Mouse (Mus musculus) layer of hippocampus, postnatal 14 days (tissue): ENCODE results near the gene Hmgcll1. TPM values are rescaled to one million over a fixed set of nuclear protein-coding genes. Genes with fewer than 3 reads are reported as not detected.
A peak's percentile ranks its signal among the peaks of the same experiment; 100 is the strongest.
"Not testable (repeated sequence)": the region's sequence is repeated elsewhere in the genome, so short reads cannot be mapped to it uniquely, and the experiment has no call there.

Experiments
- DNase-seq, 2 experiments: peaks; one replicate each; pipeline ENCODE4 v3.0.0; 2021 to 2022; ENCODE audit warnings: low spot score in 2 of 2, mixed read lengths in 1 of 2
- total RNA-seq, 2 experiments: library from RNA; stranded (reverse); gene quantifications; 2 replicates each; pipeline ENCODE4 v1.2.3; 2021

Hmgcll1 gene
- total RNA-seq, 2 experiments from 2014 or later: 13.9 to 16.4 TPM

- peak in 1 of 2 experiments; percentile 18 for DNase-seq
Measured at GRCm38 (mm10) chr9:76043341-76043740, 28.7 kb downstream of the Hmgcll1 start.

DNA sequence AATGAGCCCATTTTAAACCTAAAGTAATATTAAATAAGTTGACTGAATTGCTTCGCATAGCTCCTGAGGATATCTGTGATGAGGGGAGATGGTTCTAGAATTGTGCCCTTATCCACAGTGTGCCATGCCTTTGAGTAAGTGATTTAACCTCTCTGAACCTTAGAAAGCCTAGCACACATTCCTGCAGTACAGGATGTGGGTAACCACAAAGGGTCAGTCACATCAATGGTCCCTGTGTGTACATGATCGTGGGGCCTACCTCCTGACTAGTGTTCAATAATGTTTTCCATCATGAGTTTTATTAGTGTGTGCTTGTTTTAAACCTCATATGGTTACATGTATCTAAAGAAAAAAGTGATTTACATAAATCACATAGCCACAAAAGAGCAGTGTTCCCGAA, 46.3 kb downstream of the Hmgcll1 start:
- no peak for DNase-seq

DNA sequence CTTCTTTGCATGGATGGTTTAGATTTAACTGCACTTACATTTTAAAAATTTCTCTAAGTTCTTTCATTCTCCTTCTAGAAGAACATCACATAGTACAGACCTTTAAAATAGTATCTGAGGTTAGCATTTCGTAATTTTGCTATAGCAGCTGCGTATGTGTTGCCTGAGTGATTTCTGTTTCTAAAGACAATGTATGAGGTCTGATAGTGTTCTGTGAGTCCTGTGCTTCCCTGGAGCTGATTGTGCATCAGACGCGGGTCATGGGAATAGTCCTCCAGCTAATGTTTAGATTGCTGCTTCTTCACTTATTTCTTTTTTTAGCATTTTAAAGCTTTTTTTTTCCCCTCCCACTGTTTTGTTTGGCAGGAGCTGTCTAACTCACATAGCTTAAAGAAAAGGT, 46.8 kb downstream of the Hmgcll1 start:
- no peak for DNase-seq

GRCm38 (mm10) chr9:76064164-76064563, 49.5 kb downstream of the Hmgcll1 start:
- no peak for DNase-seq

GRCm38 (mm10) chr9:76091561-76091960, 76.9 kb downstream of the Hmgcll1 start:
- no peak for DNase-seq

DNA sequence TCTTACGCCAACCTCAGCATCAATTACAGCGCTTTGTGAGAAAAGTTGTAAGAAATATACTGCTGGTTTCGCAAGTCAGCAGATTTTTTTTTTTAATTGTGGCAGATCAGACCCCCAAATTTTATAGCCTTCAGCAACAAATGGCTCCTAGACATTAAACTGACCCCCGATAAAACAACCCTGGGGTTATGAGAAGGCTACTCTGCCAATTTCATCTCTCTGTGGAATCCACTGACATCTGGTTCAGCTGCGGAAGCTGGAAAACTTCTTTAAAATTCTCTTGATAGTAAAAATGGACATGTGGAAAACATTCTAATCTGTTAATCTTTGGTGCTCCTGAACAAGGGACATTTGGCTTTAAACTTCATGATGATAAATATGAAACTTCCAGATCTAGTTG, 82.6 kb downstream of the Hmgcll1 start:
- DNase-seq: no peak

GRCm38 (mm10) chr9:76099981-76100380, 85.3 kb downstream of the Hmgcll1 start:
- DNase-seq: no peak

GRCm38 (mm10) chr9:76104416-76104815, 89.8 kb downstream of the Hmgcll1 start:
- not testable (repeated sequence) for DNase-seq

GRCm38 (mm10) chr9:76104846-76105245, 90.2 kb downstream of the Hmgcll1 start:
- no peak for DNase-seq

GRCm38 (mm10) chr9:76122888-76123287, 108.2 kb downstream of the Hmgcll1 start:
- peak; percentile 57 to 65 for DNase-seq

DNA sequence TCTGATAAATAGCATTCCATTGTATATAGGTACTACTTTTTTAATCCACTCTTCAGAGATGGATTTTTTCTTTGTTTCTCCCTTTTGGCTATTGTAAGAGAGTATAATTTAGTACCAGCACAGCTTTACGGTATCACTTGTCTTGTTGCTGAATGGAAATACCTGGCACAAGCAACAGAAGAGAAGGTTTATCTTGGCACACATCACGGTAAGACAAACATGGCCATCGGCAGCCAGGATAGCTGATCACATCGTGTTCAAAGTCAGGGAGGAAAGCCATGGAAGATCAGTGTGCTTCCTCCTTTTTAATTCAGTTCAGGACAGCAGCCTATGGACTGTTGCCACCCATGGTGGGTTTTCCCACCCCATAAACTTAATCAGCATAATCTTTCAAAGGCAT, 109.6 kb downstream of the Hmgcll1 start:
- no peak for DNase-seq

DNA sequence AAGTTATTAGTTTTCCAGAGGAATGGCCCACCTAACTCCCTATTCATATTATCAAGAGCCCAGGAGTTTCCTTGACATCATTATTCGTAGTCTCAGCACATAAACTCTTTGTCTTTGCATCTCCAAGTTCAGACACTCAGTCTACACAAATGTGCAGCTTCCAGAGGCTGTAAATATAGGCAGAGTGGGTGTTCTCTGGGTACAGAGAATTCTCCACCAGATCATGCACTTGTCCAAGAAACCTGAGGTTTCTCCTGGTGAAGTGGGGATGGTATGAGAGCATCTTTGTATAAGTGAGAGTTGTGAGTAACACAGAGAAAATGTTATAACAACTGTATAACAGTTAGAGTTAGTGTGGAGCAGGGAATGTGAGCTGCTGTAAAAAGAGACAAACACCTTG, 114.7 kb downstream of the Hmgcll1 start:
- no peak for DNase-seq

- no peak for DNase-seq
Measured at GRCm38 (mm10) chr9:76134042-76134441, 119.4 kb downstream of the Hmgcll1 start.

GRCm38 (mm10) chr9:76138378-76139109, 123.9 kb downstream of the Hmgcll1 start:
- peak in 1 of 2 experiments; percentile 10 for DNase-seq

DNA sequence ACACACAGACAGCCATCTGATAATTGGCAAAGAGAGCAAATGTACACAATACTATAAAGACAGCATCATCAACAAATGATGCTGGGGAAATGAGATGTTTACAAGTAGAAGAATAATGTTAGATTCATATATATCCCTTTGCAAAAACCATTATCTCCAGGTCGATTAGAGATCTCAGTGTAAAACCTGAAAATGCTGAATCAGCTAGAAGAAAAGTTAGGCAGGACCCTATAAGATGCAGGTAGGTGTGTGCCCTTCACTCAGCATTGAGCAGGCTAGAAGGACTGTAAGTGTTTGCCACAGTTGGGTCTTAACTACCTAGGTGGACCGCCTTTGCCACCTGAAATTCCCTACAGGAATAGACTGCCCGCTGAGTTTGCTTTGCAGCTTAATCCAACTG, 130.9 kb downstream of the Hmgcll1 start:
- DNase-seq: no peak

GRCm38 (mm10) chr9:76162446-76162845, 147.8 kb downstream of the Hmgcll1 start:
- no peak for DNase-seq

DNA sequence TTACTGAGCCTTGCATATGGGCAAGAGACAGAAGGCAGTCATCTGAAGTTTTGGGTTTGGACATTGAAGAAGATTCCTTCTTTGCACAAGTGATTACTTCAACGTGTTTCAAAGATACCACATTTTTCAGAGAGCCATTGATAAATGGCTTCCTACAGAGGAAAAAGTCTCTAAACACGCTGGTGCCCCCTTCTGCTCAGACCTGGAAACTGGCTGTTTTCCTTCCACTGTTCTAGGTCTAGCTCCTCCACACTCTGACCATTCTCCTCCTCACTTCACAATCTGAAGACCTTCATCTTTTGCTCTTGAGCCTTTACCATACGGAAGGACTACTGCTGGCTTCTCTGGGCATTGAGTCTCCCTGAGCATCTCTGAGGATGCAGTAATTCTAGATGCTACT, 153.7 kb downstream of the Hmgcll1 start:
- DNase-seq: no peak

DNA sequence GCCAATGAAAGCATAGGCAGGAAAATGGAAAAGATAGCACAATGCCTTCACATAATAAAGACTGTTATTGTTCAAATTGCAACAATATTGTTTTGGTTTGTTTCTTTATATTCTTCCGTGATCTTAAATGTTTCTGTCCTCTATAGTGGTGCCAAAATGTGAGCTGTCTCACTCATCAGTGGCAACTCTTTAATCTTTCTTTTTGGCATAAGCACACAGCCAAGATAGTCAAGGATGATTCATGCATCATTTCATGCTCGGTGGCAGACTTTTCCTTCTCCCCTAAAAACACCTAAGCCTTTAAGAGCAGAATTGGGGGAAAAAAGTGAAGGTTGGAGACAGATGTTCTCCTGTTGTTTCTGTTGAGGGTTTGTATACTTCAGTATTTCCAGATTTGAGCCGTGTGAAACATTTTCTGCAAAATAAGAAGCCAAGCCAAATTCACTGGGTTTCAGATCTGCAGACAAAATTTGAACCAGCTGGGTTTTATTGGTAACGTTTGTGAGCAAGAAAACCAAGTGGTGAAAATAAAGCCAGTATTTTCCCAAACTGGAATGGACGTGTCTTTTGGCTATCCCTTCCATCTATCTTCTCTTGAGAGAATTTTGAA, 158.1 kb downstream of the Hmgcll1 start:
- no peak for DNase-seq

DNA sequence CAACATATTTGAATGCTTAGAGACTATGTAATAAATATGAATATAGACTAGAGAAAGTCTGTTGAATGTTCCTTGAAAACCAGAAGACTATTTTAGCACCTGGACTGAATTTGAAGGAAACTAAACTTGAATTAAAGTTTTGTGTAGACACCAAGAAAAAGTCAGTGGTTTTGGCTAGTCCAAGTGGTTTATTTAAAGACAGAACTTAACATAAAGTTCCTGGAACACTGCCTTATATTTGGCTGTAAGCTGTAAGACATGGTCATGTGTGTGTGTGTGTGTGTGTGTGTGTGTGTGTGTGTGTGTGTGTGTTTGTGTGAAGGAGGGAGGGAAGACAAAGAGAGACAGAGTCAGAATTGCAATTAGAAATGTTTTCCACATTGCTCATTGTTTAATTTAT, 164.6 kb downstream of the Hmgcll1 start:
- no peak for DNase-seq
